In genomic region chr17:94654634-94655033, GRCm38 (mm10) we compare ENCODE assay signal across 16 mouse cellular contexts.
"Had no signal": no experiment of that assay in that cellular context is flagged by ENCODE, and none has a peak within 500 bp of the region (broad histone marks: within the 10 kb centered on the region; RNA-seq: fewer than 3 reads in every experiment).

No protein-coding gene starts in this region.

- H3K36me3 ChIP-seq: neural tube, embryonic 13.5 days; neural tube, embryonic 15.5 days; stomach, embryonic 15.5 days had no signal

- H3K4me2 ChIP-seq: neural tube, embryonic 13.5 days; neural tube, embryonic 15.5 days; stomach, embryonic 15.5 days had no signal

- H3K27ac ChIP-seq: neural tube, embryonic 13.5 days; neural tube, embryonic 15.5 days; stomach, embryonic 15.5 days; stomach, postnatal 0 days had no signal

- H3K4me1 ChIP-seq: neural tube, embryonic 13.5 days; neural tube, embryonic 15.5 days; stomach, embryonic 15.5 days had no signal

- DNase-seq: retina, postnatal 1 day; right cerebral cortex, adult 18-20 months; right cerebral cortex, postnatal 14 days; right cerebral cortex, postnatal 25 days; right cerebral cortex, postnatal 4 days; spleen, adult 18-20 months; thymus, adult 18-20 months; thymus, adult 2 months; thymus, postnatal 14 days; thymus, postnatal 25 days; thymus, postnatal 36 days; thymus, postnatal 4 days had no signal

- H3K4me3 ChIP-seq: neural tube, embryonic 13.5 days; neural tube, embryonic 15.5 days; stomach, embryonic 15.5 days had no signal

- H3K27me3 ChIP-seq: neural tube, embryonic 13.5 days; neural tube, embryonic 15.5 days; stomach, embryonic 15.5 days had no signal

- H3K9me3 ChIP-seq: neural tube, embryonic 13.5 days; neural tube, embryonic 15.5 days; stomach, embryonic 15.5 days had no signal

- H3K9ac ChIP-seq: neural tube, embryonic 13.5 days; neural tube, embryonic 15.5 days; stomach, embryonic 15.5 days had no signal
